Mouse (Mus musculus) liver, adult 2 months (tissue): Measurements from ENCODE around the gene Gm20388.

Experiments used
- CTCF ChIP-seq: fragments of 200-500 bp; IDR thresholded peaks from 2 replicates; pipeline ENCODE4 v1.5.1; 2011; ENCODE audit warnings: low read depth, low read length, control low read depth
- POLR2A ChIP-seq: fragments of 200-500 bp; IDR thresholded peaks from 2 replicates; pipeline ENCODE4 v1.6.1; 2011; ENCODE audit warnings: low read length, control low read depth; ENCODE audit not compliant: insufficient read depth; ENCODE audit errors: extremely low read depth

GRCm38 (mm10) chr8:121552506-121552905, 1641.9 kb downstream of the Gm20388 start:
- no peak for TF ChIP-seq CTCF
- no peak for TF ChIP-seq POLR2A
